Mouse (Mus musculus): Measurements from ENCODE around the gene Eif2b5. TPM values are rescaled to one million over a fixed set of nuclear protein-coding genes. Genes with fewer than 3 reads are reported as not detected.

Gene Eif2b5
- polyA plus RNA-seq, 1 experiment from 2014 or later, result 125 TPM

DNA sequence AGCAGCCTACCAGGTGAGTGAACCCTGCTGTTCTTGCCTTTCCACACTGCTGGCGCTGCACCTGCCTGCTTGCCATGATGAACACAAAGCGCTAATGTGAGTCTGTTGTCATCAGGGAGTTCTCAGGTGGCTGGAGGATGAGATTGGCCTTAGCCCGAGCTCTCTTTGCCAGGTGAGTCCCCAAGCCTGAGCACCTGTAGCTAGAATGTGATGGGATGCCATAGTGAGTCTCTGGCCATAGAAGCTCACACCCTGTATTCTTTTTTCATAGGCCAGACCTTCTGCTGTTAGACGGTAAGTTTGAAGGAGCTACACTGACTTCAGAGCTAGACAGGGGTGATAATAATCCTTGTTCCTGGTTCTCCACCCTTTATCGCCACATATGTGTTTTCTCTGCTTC is 53.1 kb downstream of the Eif2b5 start:
- no peak overlapping the region for H3K4me3 ChIP-seq (ENCODE audit: low read depth, low read length)
- no peak overlapping the region for H3K27ac ChIP-seq (ENCODE audit: low read depth, low read length)
- DNase-seq (ENCODE audit: low spot score) (no peak), ATAC-seq (replicated peaks; ENCODE audit: low FRiP score) (no peak)
- 91% methylated on average over 5 of the region's 5 CpGs for WGBS
- peaks cover 38% of the 10 kb centered on the region for H3K36me3 ChIP-seq (ENCODE audit: control insufficient read depth, insufficient read depth, low read length)
- H3K9me3 ChIP-seq (ENCODE audit: control insufficient read depth, low read length), result no peaks in the 10 kb centered on the region
- no peaks in the 10 kb centered on the region for H3K27me3 ChIP-seq (replicated peaks; ENCODE audit: control insufficient read depth, insufficient read depth, low read length)
- H3K9ac ChIP-seq (ENCODE audit: low read depth, low read length), result no peak overlapping the region
- H3K4me1 ChIP-seq (replicated peaks; ENCODE audit: control insufficient read depth, insufficient read depth, low read length), result peaks cover 12% of the 10 kb centered on the region
- H3K4me2 ChIP-seq, result no peak overlapping the region

DNA sequence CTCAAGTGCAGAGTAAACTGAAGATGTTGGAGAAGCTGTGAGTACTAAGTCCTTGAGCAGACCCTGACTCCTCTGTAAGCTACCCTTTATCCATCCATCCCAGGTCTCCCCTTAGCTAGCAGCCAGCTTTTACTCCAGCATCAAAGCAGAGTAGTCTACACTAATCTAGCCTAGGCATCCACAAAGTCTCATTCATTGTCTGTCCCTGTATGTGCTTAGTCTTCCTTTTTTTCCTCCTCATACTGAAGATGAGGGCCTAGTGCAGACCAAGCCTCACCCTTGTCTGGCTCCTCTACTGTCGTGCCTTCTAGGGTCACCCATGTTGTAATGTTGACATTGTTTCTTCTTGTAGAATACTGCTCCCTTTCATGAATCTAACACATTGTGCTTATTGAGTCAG is 54.0 kb downstream of the Eif2b5 start:
- H3K9ac ChIP-seq (ENCODE audit: low read depth, low read length), result no peak overlapping the region
- H3K4me2 ChIP-seq, result no peak overlapping the region
- H3K9me3 ChIP-seq (ENCODE audit: control insufficient read depth, low read length), result no peaks in the 10 kb centered on the region
- no peak for ATAC-seq (replicated peaks; ENCODE audit: low FRiP score)
- DNase-seq (ENCODE audit: low spot score), result no peak
- H3K4me1 ChIP-seq (replicated peaks; ENCODE audit: control insufficient read depth, insufficient read depth, low read length), result peaks cover 8% of the 10 kb centered on the region
- no peak overlapping the region for H3K27ac ChIP-seq (ENCODE audit: low read depth, low read length)
- H3K4me3 ChIP-seq (ENCODE audit: low read depth, low read length), result no peak overlapping the region
- peaks cover 39% of the 10 kb centered on the region for H3K36me3 ChIP-seq (ENCODE audit: control insufficient read depth, insufficient read depth, low read length)
- H3K27me3 ChIP-seq (replicated peaks; ENCODE audit: control insufficient read depth, insufficient read depth, low read length), result no peaks in the 10 kb centered on the region
- 75% methylated on average over 1 of the region's 1 CpGs for WGBS

DNA sequence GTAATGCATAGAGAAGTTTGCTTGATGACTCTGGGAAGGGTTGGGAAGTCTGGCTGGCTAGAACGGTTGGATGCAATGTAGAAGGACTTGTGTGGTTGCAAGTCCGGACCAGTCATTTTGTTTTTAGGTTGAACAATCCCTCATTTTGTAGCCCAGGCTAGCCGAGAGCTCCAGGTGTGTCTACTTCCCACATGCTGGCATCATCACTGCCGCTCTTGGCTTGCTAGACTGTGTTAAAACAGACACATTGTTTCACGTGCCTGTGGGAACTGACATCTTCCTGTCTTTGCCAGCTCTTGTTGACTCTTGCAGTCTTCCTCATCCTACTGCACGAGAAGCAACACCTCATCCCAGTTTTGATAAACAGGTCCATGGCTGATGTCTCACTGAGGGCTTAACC is 56.4 kb downstream of the Eif2b5 start:
- Histone ChIP-seq H3K4me1 (replicated peaks; ENCODE audit: control insufficient read depth, insufficient read depth, low read length) (no peaks in the 10 kb centered on the region), H3K4me3 (ENCODE audit: low read depth, low read length) (no peak overlapping the region), H3K4me2 (no peak overlapping the region), H3K36me3 (ENCODE audit: control insufficient read depth, insufficient read depth, low read length) (peaks cover 52% of the 10 kb centered on the region), H3K27me3 (replicated peaks; ENCODE audit: control insufficient read depth, insufficient read depth, low read length) (no peaks in the 10 kb centered on the region), H3K27ac (ENCODE audit: low read depth, low read length) (no peak overlapping the region), H3K9ac (ENCODE audit: low read depth, low read length) (no peak overlapping the region), H3K9me3 (ENCODE audit: control insufficient read depth, low read length) (no peaks in the 10 kb centered on the region)
- ATAC-seq (replicated peaks; ENCODE audit: low FRiP score) (no peak), DNase-seq (ENCODE audit: low spot score) (no peak)
- WGBS, result 90% methylated on average over 6 of the region's 6 CpGs

DNA sequence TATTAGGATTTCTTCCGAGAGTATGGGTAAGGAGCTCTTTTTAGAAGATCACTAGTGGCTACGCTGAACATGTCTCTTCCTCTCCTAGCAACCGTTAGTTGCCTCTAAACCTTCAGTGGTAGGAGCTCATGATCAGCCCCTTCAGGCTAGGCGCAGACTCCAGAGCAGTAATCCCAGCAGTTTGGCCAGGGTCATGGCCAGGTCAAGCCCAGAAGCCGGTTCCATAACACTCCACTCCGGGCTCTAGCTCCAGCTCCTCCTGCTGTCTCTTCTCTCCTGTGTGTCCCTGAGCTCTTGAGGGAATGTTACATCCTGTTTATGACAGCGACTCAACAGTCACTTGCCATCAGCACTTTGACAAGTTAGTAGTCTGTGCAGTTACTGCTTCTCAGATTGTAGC is 58.8 kb downstream of the Eif2b5 start:
- DNase-seq (ENCODE audit: low spot score) (no peak), ATAC-seq (replicated peaks; ENCODE audit: low FRiP score) (no peak)
- H3K9ac ChIP-seq (ENCODE audit: low read depth, low read length), result no peak overlapping the region
- H3K4me2 ChIP-seq, result no peak overlapping the region
- no peaks in the 10 kb centered on the region for H3K4me1 ChIP-seq (replicated peaks; ENCODE audit: control insufficient read depth, insufficient read depth, low read length)
- 75% methylated on average over 7 of the region's 7 CpGs for WGBS
- peaks cover 52% of the 10 kb centered on the region for H3K36me3 ChIP-seq (ENCODE audit: control insufficient read depth, insufficient read depth, low read length)
- no peak overlapping the region for H3K27ac ChIP-seq (ENCODE audit: low read depth, low read length)
- H3K9me3 ChIP-seq (ENCODE audit: control insufficient read depth, low read length), result no peaks in the 10 kb centered on the region
- no peak overlapping the region for H3K4me3 ChIP-seq (ENCODE audit: low read depth, low read length)
- no peaks in the 10 kb centered on the region for H3K27me3 ChIP-seq (replicated peaks; ENCODE audit: control insufficient read depth, insufficient read depth, low read length)

Other genes with a start within 250 kb of the Eif2b5 start
- 87.6 and 89.4 TPM in 2 replicates for gene Parl, start 196.4 kb upstream of the Eif2b5 start, polyA plus RNA-seq (2014; fragmentation: Nextera tagmentation; extraction: Ambion mirVana)
- gene Cyp2ab1, start 173.4 kb upstream of the Eif2b5 start, polyA plus RNA-seq (2014; fragmentation: Nextera tagmentation; extraction: Ambion mirVana), result not detected in 2 replicates
- 43.6 and 48.2 TPM in 2 replicates for gene Abcc5, start 72.4 kb upstream of the Eif2b5 start, polyA plus RNA-seq (2014; fragmentation: Nextera tagmentation; extraction: Ambion mirVana)
- gene Dvl3, start 18.2 kb downstream of the Eif2b5 start, polyA plus RNA-seq (2014; fragmentation: Nextera tagmentation; extraction: Ambion mirVana), result 18.9 and 20.3 TPM in 2 replicates
- gene Ap2m1, start 36.7 kb downstream of the Eif2b5 start, polyA plus RNA-seq (2014; fragmentation: Nextera tagmentation; extraction: Ambion mirVana), result 519 and 569 TPM in 2 replicates
- 49.2 and 50.9 TPM in 2 replicates for gene Abcf3, start 49.8 kb downstream of the Eif2b5 start, polyA plus RNA-seq (2014; fragmentation: Nextera tagmentation; extraction: Ambion mirVana)
- gene Vwa5b2, start 90.7 kb downstream of the Eif2b5 start, polyA plus RNA-seq (2014; fragmentation: Nextera tagmentation; extraction: Ambion mirVana), result 0.58 and 1.1 TPM in 2 replicates
- 42.7 and 44.6 TPM in 2 replicates for gene Eef1akmt4, start 112.8 kb downstream of the Eif2b5 start, polyA plus RNA-seq (2014; fragmentation: Nextera tagmentation; extraction: Ambion mirVana)
- 0.05 TPM in 1 of 2 replicates, not detected in the other for gene Gm49333, start 112.8 kb downstream of the Eif2b5 start, polyA plus RNA-seq (2014; fragmentation: Nextera tagmentation; extraction: Ambion mirVana)
- 55.7 and 58.6 TPM in 2 replicates for gene Alg3, start 112.9 kb downstream of the Eif2b5 start, polyA plus RNA-seq (2014; fragmentation: Nextera tagmentation; extraction: Ambion mirVana)
- 0.47 and 0.59 TPM in 2 replicates for gene Camk2n2, start 122.5 kb downstream of the Eif2b5 start, polyA plus RNA-seq (2014; fragmentation: Nextera tagmentation; extraction: Ambion mirVana)
- 0.90 and 0.97 TPM in 2 replicates for gene Ece2, start 131.0 kb downstream of the Eif2b5 start, polyA plus RNA-seq (2014; fragmentation: Nextera tagmentation; extraction: Ambion mirVana)
- gene Psmd2, start 152.8 kb downstream of the Eif2b5 start, polyA plus RNA-seq (2014; fragmentation: Nextera tagmentation; extraction: Ambion mirVana), result 354 and 386 TPM in 2 replicates
- 185 and 196 TPM in 2 replicates for gene Eif4g1, start 169.5 kb downstream of the Eif2b5 start, polyA plus RNA-seq (2014; fragmentation: Nextera tagmentation; extraction: Ambion mirVana)
- 2.1 TPM in 2 replicates for gene Fam131a, start 194.4 kb downstream of the Eif2b5 start, polyA plus RNA-seq (2014; fragmentation: Nextera tagmentation; extraction: Ambion mirVana)
- 124 and 127 TPM in 2 replicates for gene Polr2h, start 218.8 kb downstream of the Eif2b5 start, polyA plus RNA-seq (2014; fragmentation: Nextera tagmentation; extraction: Ambion mirVana)
- gene Clcn2, start 218.9 kb downstream of the Eif2b5 start, polyA plus RNA-seq (2014; fragmentation: Nextera tagmentation; extraction: Ambion mirVana), result 14.4 and 15.3 TPM in 2 replicates
- 0.77 and 0.93 TPM in 2 replicates for gene Chrd, start 234.3 kb downstream of the Eif2b5 start, polyA plus RNA-seq (2014; fragmentation: Nextera tagmentation; extraction: Ambion mirVana)
- 4.1 and 4.3 TPM in 2 replicates for gene Thpo, start 235.7 kb downstream of the Eif2b5 start, polyA plus RNA-seq (2014; fragmentation: Nextera tagmentation; extraction: Ambion mirVana)